Mouse (Mus musculus): Measurements from ENCODE around the gene Arid1b. TPM values are rescaled to one million over a fixed set of nuclear protein-coding genes. Genes with fewer than 3 reads are reported as not detected.
"Not testable (repeated sequence)": the region's sequence is repeated elsewhere in the genome, so short reads cannot be mapped to it uniquely, and the experiment has no call there.

Gene Arid1b
- polyA plus RNA-seq, 1 experiment = 41.6 TPM

DNA sequence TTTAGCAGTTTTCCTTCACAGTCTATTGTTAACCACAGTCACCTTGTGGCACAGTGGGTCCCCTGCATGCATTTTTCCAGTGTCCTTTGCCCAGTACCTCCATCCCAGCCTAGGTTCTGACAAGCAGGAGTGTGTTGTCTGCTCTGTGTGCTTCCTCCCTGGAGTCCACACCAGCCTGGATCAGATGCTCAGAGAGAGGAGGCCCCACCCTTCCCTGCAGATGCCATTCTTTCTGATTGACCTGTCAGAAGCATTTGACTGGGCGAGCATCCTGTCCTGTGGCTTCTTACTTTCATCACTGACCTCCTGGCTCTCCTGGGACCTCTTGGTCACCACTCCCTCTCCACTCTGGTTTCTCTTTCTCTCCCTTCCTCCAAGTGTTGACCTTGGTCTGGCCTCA, 113.9 kb downstream of the Arid1b start:
- DNase-seq (ENCODE audit: low read depth) = no peak
- TF ChIP-seq CTCF (IDR thresholded peaks at IDR 0.05; ENCODE audit: borderline replicate concordance, extremely low read depth, insufficient read depth, insufficient read length) = no peak
- no peak for TF ChIP-seq POLR2A (IDR thresholded peaks at IDR 0.05; ENCODE audit: borderline replicate concordance, extremely low read depth, insufficient read depth, insufficient read length, poor library complexity, severe bottlenecking)

DNA sequence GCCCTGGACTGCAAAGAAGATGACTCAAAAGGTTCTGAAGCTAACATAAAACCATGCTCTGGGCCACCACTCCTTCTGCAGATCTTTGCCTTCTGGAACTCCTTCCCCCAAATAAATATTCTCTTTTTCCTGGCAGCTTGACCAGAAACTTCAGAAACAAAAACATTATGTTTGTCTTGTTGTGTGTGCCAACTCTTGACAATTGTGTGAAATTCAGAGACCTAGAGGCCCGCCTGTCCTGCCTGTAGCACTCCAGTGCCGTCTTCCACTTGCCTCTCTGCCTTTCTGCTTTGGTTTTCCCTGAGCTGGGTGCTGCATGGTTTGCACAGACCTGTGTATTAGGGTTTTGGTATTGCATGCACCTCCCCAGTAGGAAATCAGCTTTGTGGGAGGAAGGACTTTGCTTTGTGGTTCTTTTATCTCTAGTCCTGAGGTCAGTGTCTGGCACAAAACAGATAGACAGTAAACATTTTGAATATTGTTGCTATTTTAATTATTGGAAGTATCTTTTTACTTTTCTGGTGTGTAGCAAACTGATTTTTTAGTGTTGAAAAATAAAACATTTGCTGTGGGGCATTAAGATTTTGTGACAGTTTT, 114.5 kb downstream of the Arid1b start:
- DNase-seq (ENCODE audit: low read depth) = no peak
- TF ChIP-seq POLR2A (IDR thresholded peaks at IDR 0.05; ENCODE audit: borderline replicate concordance, extremely low read depth, insufficient read depth, insufficient read length, poor library complexity, severe bottlenecking) (no peak), CTCF (IDR thresholded peaks at IDR 0.05; ENCODE audit: borderline replicate concordance, extremely low read depth, insufficient read depth, insufficient read length) (no peak)

DNA sequence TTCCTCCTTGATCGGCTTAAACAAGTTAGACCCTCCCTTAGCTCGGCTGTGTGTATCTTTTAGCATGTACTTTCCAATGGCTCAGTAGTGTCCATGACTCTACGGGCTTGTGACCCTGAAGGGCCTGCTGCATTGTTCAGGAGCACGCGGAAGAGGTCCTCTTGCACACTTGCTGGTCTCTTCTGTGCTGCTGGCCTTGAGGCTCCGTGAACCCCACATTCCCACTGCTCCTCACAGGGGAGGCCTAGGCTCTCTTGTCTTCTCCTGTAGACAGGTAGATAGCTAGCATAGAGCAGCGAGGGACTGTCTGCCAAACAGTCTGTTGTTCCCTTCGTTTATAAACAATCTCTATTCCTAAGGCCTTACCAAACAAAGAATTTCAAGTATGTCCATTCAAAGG, 115.2 kb downstream of the Arid1b start:
- TF ChIP-seq POLR2A (IDR thresholded peaks at IDR 0.05; ENCODE audit: borderline replicate concordance, extremely low read depth, insufficient read depth, insufficient read length, poor library complexity, severe bottlenecking) = no peak
- no peak for TF ChIP-seq CTCF (IDR thresholded peaks at IDR 0.05; ENCODE audit: borderline replicate concordance, extremely low read depth, insufficient read depth, insufficient read length)
- no peak for DNase-seq (ENCODE audit: low read depth)

DNA sequence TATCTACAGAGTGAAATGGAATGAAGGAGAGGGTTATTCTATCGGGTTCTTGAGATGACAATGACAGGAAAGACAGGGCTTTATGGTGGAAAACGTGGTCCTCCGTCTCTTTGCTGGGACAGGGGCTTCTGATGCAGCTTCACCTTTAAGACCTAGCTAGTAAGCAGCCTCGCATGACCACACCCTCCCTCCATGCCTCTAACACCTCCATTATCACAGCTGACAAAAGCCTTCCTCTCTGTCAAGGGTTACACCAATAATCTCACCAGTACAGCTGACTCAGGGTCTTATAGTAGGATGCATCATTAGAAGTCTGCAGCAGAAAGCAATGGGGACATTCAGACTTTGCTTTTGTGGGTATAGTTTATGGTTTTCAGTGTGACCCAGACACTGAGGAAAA, 116.0 kb downstream of the Arid1b start:
- DNase-seq (ENCODE audit: low read depth) = no peak
- TF ChIP-seq CTCF (IDR thresholded peaks at IDR 0.05; ENCODE audit: borderline replicate concordance, extremely low read depth, insufficient read depth, insufficient read length) (no peak), POLR2A (IDR thresholded peaks at IDR 0.05; ENCODE audit: borderline replicate concordance, extremely low read depth, insufficient read depth, insufficient read length, poor library complexity, severe bottlenecking) (no peak)

DNA sequence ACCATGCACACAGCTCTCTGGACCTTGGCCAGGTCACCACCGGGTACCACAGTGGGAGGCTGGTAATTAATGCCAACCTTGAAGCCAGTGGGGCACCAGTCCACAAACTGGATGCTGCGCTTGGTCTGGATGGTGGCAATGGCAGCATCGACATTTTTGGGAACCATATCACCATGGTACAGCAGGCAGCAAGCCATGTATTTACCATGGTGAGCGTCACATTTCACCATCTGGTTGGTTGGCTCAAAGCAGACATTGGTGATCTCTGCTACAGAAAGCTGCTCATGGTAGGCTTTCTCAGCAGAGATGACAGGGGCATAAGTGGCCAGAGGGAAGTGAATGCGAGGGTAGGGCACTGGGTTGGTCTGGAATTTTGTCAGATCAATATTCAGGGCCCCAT, 116.8 kb downstream of the Arid1b start:
- DNase-seq (ENCODE audit: low read depth) = not testable (repeated sequence)

DNA sequence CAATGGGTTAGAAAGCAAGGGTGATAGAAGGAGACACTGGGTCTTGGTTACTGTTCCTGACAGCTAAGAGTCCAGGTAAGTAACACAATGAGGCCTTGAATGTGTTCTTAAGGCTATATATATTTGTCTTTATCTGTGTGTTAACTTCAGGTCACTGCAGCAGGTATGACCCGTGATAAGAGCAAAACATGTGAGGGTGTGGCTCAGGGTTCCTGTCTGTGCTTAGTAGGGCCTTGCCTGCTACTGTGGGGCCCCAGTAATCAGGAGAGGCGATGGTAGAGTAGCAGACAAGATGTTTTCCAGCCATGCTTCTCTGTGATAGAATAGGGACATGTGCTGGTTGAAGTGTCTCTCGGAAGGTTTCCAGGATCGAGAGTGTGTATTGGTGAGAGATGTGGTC, 118.0 kb downstream of the Arid1b start:
- TF ChIP-seq POLR2A (IDR thresholded peaks at IDR 0.05; ENCODE audit: borderline replicate concordance, extremely low read depth, insufficient read depth, insufficient read length, poor library complexity, severe bottlenecking) (no peak), CTCF (IDR thresholded peaks at IDR 0.05; ENCODE audit: borderline replicate concordance, extremely low read depth, insufficient read depth, insufficient read length) (no peak)
- DNase-seq (ENCODE audit: low read depth) = no peak

DNA sequence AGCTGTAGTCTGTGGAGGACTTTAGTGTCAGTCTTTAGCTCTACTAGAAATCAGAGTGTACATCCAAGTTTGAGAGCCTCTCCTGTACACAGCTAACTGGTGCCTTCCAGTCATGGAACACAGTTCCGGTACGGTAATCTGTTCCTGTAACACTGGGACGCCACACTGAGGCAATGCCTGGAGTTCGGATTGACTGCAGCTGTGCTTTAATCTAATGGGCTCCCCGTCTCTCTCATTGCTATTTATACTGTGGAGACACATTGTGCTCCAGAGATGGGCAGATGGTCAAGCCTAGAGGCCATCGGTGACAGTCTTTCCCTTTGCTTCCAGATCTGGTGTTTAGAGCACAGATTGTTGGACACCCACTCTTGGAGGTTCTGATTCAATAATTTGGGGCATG, 121.8 kb downstream of the Arid1b start:
- DNase-seq (ENCODE audit: low read depth) = no peak
- TF ChIP-seq CTCF (IDR thresholded peaks at IDR 0.05; ENCODE audit: borderline replicate concordance, extremely low read depth, insufficient read depth, insufficient read length) (no peak), POLR2A (IDR thresholded peaks at IDR 0.05; ENCODE audit: borderline replicate concordance, extremely low read depth, insufficient read depth, insufficient read length, poor library complexity, severe bottlenecking) (no peak)

DNA sequence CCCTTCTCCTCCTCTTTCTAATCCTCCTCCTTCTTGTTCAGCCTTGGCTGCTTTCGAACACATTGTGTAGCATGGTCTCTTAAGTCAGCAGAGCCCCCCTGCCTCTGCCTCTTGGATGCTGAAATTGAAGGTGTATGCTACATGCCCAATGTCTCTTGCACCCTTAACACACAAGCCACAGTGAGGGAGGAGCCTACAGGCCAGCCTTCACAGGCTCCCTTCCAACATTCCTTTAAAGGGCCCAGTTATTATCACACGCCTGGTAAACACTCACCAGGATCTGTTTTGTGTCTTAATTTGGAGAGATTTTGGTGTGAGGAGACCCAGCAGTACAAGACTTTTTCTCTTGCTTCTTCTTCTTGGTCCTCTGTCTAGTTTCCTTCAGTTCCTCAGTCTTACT, 122.9 kb downstream of the Arid1b start:
- TF ChIP-seq POLR2A (IDR thresholded peaks at IDR 0.05; ENCODE audit: borderline replicate concordance, extremely low read depth, insufficient read depth, insufficient read length, poor library complexity, severe bottlenecking) = no peak
- no peak for TF ChIP-seq CTCF (IDR thresholded peaks at IDR 0.05; ENCODE audit: borderline replicate concordance, extremely low read depth, insufficient read depth, insufficient read length)
- DNase-seq (ENCODE audit: low read depth) = no peak

DNA sequence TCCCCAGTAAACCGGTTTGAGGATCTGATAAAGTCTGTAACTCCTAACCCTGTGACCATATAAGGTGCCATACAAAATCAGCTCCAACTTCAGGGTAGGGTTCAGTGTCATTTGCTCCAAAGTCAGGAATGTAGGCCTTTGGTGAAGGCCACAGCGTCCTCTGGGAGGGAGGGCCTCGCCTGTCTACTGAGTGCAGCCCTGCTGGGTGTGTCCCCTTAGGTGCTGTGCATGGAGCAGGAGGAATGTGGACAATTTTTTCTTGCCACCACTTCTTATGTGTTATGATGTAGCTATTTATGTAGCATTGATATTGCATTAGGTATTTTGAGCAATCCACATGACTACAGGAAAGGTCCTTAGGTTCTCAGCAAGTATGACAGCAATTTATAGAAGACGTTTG, 124.0 kb downstream of the Arid1b start:
- TF ChIP-seq POLR2A (IDR thresholded peaks at IDR 0.05; ENCODE audit: borderline replicate concordance, extremely low read depth, insufficient read depth, insufficient read length, poor library complexity, severe bottlenecking) (no peak), CTCF (IDR thresholded peaks at IDR 0.05; ENCODE audit: borderline replicate concordance, extremely low read depth, insufficient read depth, insufficient read length) (no peak)
- DNase-seq (ENCODE audit: low read depth) = no peak

DNA sequence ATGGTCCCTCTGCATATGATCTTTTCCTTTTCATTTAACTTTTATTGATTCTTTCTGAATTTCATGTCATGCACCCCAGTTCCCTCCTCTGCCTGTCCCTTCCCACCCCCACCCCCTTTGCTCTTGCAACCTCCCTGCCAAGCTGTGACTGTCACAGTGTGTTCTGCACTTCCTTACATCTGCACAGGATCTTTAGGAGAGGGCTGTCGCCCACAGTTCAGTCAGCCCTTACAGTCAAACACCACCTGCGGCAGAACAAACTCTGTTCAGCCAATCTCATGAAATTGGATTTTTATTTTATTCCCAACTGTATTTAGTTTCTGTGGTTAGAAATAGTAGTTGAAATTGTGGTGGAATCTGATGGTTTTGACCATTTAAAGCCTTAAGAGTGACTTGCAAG, 130.5 kb downstream of the Arid1b start:
- DNase-seq (ENCODE audit: low read depth) = no peak
- no peak for TF ChIP-seq POLR2A (IDR thresholded peaks at IDR 0.05; ENCODE audit: borderline replicate concordance, extremely low read depth, insufficient read depth, insufficient read length, poor library complexity, severe bottlenecking)
- no peak for TF ChIP-seq CTCF (IDR thresholded peaks at IDR 0.05; ENCODE audit: borderline replicate concordance, extremely low read depth, insufficient read depth, insufficient read length)

DNA sequence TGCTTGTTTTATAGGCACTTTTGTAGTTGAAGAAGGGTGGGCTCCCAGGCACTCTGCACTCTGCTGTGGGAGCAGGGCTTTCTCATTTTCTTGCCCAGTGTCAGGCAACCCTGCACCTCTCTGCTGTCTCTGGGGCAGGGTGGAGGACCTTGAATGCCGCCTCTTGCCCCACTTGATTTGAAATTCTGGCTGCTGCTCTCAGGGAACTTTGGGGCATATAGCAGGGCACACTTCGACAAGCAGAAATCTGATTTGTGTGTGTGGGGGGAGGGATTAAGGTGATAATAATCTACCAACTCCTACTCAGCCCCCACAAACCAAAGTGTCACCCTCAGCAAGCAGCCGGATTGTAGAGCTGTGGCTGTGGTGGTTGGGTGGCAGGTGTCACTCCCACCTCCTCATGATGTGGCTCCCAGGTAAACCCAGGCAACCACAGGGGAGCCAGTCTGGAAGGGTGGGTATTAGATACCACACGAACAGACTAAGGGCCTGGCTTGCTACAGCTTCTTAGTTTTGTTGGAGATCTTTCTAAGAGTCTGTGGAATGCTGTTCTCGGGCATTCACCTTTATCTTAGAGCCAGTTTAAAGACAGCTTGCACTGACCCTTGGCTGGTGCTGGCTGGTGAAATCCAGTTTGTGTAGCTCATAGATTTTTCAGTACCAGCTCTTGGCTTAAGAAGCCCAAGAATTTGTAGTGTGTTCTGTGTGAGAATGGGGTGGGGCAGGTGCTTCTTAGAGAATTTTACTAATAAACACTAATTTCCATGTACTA, 131.1 kb downstream of the Arid1b start:
- TF ChIP-seq CTCF (IDR thresholded peaks at IDR 0.05; ENCODE audit: borderline replicate concordance, extremely low read depth, insufficient read depth, insufficient read length) (no peak), POLR2A (IDR thresholded peaks at IDR 0.05; ENCODE audit: borderline replicate concordance, extremely low read depth, insufficient read depth, insufficient read length, poor library complexity, severe bottlenecking) (no peak)
- DNase-seq (ENCODE audit: low read depth) = no peak
